Mouse (Mus musculus) cerebellum, adult 18-20 months (tissue): ENCODE measurements around the gene Sugt1.
A peak's percentile ranks its signal among the peaks of the same experiment; 100 is the strongest.

Experiments used
- DNase-seq, 2 experiments: peaks; one replicate each; pipeline ENCODE4 v3.0.0; 2021

The Sugt1 gene

DNA sequence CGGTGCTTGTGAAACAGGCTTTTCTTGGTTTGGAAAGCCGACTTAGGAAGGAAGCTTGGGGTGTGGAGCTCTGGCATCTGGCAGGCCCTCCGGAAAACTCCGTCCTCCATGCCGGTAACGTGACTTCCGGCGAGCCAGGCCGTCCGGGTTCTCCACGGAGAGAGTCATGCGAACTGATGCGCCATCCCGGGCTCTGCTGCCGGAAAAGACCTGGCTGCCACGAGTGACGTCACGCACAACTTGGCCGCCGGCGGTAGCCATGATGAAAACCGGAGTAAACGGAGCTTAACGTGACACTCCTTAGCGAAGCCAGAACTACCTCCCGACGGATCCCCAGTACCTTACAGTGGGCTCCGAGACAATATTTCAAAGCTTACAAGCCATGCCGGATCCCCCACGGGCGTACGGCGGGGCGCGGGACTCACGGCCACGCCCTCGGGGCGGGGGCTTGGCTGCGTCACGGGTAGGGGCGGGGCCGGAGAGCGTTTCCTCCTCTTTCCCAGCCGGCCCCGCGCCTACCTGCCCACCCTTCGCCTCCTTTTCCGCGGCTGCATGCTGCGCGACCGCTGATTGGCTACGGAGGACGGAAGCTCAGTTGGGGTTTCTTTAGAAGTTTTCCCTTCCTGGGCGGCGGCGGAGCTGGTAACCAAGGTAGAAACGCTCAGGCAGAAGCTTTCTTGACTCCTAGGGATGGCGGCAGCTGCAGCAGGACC, at the start of gene Sugt1:
Gene Sugt1, plus strand, starts transcription at position 553 of the 713 bp plus-strand sequence.
- DNase-seq = peak; percentile 97 to 98

DNA sequence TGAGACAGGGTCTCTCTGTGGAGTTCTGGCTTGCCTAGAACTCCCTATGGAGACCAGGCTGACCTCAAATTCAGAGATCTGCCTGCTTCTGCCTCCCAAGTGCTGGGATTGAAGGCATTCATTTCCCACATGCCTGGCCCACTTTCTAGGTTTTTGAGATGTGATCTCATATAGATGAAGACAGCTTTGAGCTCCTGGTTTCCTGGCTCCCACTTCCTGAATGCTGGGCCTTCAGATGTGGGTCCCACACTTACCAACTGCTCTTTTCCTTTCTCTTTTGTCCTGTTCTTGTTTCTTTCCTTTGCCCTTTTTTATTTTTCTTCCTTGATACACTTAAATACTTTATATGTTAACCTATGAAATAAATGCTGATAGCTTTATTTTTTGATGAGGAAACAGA, 49.6 kb upstream of the Sugt1 start:
- DNase-seq = no peak

DNA sequence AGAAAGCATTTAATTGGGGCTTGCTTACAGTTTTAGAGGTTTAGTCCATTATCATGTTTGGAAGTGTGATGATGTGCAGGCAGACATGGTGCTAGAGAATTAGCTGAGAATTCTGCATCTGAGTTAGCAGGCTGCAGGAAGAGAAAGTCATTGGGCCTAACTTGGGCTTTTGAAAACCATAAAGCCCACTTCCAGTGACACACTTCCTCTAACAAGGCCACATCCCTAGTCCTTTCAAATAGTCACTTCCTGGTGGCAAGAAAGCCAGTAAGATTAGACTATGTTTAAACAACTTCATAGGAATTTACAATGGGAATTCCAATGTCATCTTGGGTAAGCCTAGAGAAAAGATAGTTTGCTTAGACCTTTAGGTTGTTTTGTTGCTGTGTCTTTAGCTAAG, 45.9 kb upstream of the Sugt1 start:
- DNase-seq = no peak

DNA sequence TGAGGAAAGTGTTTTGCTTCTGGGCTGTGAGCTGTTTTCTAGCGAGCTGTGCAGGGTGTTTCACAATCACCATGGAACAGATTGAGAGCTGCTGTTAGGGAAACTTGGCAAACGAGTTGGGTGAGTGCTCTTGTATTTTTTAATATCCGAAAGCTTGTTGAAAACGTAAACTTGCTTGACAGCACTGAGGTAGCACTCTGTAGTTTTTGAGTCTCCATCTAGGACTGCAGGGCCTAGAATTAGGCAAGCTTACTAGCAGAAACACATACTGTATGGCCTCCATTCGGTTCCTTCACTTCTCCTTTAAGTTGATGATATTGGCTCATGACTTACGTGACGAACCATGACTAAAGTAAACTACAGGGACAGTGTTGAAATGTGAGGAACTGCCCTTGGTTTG, 38.1 kb upstream of the Sugt1 start:
- no peak for DNase-seq

DNA sequence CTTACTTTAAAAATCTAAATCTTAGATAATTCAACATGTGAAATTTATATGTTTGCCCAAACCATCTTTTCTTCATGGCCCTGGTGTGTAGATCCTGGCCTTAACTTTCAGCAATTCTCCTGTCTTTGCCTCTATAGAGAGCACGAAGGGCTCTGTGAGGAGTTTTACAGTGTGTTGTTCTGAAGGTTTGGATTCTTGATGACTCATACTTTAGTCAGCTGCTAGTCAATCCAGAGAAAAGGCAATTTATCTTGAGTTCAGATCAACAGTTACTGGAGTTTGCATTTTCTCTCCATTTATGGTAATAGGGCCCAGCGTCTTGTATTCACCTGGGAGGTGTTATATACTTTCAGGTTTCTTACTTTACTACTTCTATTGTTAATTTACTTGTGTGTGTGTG, 35.6 kb upstream of the Sugt1 start:
- DNase-seq = no peak

DNA sequence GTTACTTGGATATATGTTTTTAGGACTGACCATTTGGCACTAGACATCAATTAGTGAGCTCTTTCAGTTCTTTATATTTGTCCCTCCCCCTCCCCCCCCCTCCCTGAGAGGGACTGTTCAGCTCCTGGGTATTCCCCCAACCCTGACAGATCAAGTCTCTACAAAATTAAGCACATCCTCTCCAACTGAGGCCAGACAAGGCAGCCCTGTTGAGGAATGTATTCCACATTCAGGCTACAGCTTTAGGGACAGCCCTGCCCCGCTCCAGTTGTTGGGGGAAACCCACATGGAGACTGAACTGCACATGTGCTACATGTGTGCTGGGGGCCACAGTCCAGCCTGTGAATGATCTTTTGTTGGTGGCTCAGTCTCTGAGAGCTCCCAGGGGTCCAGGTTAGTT, 34.6 kb upstream of the Sugt1 start:
- no peak for DNase-seq

DNA sequence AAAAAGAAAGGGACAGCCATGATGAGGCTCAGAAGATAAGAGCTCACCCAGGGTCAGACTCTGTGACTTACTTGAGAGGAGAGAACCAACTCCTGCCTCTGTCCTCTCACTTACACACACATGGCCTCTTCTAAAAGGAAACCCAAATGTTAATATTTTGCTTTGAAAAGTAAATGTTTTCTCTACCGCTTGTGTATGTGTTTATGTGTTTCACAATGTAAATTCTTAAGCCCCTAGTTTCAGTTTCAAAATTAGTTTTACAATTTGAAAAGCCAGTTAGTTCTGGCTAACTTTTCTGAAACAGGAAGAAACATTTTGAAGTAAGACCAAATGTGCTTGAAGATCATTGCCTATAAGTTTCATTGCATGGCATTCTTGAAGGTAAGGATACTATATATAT, 29.7 kb upstream of the Sugt1 start:
- no peak for DNase-seq

DNA sequence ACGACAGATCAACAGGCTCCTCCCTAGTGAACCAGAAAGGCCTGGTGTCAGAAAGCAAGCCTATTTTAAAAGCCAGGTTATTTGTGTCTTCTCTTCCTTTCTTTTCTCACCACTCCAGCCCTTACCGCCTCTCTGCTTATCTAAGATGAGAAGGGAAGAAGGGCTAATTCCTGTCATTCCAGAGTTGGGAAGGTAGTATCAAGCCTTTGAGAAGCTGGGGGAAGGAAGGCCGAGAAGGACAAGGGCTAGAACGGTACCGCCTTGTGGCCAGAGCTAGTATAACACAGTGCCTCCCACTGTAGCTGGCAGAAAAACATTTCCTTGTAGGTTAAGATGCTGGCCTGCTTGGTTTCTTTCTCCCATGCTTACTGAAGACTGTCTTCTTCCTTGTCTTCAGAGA, 24.7 kb upstream of the Sugt1 start:
- DNase-seq = peak; percentile 22 to 44

DNA sequence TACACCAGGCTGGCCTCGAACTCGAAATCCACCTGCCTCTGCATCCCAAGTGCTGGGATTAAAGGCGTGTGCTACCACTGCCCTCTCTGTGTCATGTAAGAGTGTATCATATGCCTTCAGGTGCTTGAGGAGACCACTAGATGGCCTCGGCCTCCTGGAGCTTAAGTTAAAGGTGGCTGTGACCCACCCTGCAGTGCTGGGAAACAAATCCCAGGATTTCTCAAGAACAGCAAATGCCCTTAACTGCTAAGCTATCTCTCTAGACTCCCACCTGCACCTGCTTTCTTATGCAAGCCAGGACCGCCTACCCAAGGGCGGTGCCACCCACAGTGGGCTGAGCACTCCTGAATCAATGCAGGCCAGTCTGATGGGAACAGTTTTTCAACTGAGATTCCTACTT, 22.7 kb upstream of the Sugt1 start:
- DNase-seq = no peak

DNA sequence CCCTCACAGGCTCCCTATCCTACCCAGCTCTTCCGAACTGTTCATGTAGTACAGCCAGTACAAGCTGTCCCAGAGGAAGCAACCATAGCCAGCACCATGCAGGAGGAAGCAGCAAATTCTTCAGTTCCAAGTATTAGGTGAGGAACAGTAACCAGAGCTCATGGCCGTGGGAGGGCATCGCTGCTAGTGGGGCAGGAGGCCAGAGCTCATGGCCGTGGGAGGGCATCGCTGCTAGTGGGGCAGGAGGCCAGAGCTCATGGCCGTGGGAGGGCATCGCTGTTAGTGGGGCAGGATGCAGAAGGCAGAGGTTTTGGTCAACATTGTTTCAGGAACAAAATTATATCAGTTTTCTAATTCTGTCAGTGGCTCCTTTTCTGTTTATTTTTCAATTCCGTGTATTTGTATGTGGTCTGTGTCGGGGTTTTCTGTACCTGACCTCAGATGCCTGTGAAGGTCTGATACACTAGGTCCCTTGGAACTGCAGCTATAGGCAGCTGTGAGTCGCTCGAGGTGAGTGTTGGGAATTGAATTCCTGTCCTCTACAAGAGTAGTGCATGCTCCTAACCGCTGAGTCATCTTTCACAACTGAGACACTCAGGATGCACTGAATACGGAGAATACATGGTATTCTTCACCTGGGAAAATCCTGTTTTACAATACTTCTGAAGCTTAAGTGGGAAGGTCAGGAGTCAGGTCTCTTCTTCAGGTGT, 13.9 kb upstream of the Sugt1 start:
- DNase-seq = no peak

DNA sequence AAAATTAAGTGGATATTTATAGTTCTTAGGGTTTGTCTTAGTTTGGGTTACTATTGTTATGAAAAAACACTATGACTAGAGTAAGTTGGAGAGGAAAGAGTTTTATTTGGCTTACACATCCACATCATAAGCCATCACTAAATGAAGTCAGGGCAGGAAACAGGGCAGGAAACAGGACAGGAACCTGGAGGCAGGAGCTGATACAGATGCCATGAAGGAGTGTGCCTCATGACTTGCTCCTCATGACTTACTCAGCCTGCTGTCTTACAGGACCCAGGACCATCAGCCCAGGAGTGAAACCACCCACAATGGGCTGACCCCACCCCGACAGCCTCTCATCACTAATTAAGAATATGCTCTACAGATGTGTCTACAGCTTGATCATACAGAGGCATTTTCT, 13.1 kb upstream of the Sugt1 start:
- DNase-seq = no peak

DNA sequence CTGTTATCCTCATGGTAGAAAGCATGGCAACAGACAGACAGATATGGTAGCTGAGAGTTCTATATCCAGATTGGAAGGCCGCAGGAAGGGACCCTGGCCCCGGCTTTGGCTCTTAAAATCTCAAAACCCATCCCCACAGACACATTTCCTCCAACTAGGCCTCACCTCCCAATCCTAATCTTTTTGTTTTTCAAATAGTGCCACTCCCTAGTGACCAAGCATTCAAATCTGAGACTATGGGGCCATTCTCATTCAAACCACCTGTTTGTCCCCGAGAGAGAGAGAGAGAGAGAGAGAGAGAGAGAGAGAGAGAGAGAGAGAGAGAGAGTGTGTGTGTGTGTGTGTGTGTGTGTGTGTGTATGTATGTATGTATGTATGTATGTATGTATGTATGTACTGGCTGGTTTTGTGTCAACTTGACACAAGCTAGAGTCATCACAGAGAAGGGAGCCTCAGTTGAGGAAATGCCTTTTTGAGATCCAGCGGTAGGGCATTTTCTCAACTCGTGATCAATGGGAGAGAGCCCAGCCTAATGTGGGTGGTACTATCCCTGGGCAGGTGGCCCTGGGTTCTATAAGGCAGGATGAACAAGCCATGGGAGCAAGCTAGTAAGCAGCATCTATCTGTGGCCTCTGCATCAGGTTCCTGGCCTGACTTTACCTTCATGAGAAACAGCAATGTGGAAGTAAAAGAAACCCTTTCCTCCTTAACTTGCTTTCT, 3.8 kb upstream of the Sugt1 start:
- DNase-seq = no peak

DNA sequence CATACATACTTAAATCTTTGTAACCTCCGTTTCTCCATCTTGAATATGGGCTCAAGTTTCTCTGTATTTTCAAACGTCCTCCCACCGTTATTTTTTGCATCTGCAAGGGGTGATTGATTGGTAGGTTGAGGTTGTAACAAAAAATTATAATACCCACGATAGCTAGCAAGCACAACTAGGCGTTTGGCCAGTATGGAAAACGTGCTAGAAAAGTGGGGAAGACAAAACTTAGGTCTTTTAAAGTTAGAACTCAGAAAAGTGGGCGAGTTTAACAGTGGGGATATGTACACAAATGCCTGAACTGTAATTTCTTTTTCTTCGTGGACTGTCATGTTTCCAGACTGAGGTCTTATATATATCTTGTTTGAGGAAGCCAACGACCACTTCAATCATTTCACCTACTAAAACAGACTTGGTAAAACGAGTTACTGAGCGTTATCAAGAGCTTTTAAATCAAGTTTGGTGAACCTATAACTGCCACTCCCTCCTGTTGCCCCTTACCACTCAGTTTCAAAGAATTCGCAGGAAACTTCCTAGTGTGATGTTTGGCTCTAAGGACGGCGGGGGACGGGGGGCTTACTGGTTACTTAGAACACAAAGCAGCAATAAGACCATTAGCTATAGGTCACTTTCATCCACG, 872 bp upstream of the Sugt1 start:
- DNase-seq = peak in 1 of 2 experiments; percentile 13

DNA sequence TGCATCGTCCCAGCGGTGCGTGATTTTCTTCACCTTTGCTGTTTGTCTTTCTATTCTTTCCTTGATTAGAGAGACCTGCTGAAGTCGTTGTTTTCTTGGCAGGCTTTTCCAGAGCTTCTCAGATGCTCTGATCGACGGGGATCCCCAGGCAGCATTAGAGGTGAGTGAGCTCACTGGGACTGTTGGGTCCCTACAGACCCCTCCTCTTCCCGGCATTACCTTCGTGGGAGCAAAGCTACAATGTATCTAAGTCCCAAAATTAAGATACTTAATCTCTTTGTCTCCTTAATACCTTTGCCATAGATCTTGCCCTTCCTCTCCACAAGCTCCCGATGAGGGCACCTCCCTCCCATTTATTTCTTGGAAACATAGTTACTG, 350 bp downstream of the Sugt1 start:
- no peak for DNase-seq

DNA sequence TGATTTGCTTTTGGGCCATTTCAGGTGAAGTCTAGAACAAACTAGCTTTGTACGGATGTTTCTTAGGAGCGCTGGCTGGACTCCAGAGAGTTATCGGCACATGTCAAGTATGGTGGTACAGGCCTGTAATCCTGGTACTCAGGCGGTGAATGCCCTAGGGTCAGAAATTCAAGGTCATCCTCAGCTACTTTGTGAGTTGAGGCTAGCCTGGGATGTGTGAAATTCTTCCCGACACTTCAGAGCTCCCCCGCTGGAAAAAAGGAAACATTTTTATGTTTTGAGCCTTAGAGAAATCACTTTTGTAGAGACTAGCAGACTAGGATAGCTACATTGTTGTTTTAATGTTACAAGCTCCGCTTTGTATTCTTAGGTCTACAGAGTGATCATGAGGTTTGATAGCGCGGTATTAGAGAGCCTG, 1.1 kb downstream of the Sugt1 start:
- peak; percentile 21 to 38 for DNase-seq

DNA sequence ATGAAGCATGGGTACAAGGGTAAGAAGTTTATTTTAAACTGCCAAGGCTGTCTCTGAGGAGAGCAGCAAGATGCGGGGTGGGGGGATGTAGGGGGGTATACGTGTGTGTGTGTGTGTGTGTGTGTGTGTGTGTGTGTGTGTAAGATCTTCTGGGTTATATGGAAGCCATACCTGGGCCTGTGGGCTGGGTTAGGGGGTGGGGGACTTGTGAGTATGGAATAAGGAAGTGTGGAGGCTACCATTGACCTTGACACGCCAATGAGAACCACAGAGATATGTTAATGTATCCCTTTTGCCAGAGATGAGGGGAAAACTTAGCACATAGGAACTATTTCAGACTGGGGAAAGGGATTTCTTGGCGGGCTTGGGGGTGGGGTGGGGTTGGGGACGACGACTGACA, 1.9 kb downstream of the Sugt1 start:
- no peak for DNase-seq

DNA sequence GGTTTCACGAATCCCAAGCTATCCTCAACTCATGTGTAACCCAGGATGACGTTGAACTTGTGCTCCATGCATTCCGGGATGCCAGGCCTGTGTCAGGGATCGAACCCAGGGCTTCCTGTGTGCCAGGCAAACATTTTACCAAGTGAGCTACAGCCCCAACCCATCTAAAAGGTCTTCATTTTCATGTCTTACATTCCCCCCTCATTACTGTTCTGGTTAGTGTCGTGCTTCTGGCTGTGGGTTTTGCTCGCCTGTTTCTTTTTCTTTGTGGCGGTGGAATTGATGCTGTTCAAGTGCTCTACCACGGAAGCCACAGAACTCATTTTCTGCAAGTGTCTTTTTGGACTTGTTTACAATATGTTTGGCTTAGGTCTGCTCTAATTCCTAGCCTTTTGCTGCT, 3.4 kb downstream of the Sugt1 start:
- no peak for DNase-seq

DNA sequence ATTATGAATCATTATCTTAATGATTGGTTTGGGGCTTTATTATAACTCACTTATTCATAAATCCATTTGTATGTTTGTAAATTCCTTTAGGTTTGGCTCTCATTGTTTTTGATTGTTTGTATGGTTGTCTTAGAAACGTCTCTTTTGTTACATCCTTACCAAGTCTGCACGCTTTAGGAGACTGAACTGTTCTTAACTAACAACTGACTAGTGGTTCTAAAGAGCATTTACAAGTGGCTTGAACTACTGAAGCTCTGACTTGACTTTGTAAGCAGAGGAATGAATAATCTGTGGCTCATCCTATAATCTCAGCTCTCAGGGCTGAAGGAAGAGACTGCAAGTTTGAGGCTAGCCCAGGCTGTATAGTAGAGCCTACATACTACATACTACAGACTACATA, 4.1 kb downstream of the Sugt1 start:
- no peak for DNase-seq

DNA sequence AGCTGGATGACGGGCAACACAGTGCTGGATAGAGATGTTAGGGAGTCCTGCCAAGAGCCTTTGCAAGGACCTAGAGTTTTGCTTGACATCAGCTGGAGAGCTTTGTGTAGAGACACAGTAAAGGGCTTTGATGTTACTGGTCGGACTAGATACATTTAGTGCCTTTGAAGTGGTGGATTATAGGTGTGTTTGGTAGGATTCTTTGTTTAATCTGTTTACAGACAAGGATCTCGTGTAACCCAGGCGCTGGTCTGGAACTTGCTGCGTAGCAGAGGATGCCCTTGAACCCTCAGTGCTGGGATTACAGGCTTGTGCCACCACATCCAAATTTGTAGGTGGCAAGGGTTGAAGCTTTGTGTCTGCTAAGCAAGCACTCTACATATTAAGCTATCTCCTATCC, 6.6 kb downstream of the Sugt1 start:
- DNase-seq = no peak

DNA sequence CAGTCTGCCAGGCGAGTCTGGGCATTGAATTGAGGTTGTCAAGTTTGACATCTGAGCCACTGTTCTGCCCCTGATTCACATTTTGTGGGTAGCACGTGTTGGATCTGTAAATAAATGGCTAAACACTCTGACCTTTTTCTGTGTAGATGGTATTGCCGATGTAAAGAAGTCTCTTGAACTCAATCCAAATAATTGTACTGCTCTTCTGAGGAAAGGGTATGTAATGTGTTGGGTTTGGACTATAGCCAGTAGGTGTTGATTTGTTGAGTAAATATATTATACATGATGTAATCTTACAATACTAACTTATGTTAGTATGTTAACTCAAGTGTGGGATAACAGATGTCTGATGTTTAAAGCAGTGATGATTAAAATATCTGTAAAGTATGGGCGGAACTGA, 9.1 kb downstream of the Sugt1 start:
- no peak for DNase-seq

DNA sequence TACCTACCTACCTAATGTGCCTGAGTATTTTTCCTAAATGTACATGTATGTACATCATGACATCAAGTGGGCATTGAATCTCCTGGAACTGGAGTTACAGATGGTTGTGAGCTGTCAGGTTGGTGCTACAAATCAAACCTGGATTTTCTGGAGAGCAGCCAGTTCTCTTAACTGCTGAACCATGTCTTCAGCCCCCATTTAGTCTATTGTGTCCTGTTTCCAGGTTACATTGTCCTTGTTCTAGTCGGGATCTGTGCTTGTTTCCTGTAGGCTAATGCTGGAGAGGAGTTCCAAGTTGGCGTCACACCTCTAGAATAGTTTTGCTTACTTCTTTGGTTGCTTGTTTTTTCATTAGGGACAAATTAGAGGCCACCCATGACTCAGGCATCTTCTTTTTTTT, 18.4 kb downstream of the Sugt1 start:
- DNase-seq = no peak

DNA sequence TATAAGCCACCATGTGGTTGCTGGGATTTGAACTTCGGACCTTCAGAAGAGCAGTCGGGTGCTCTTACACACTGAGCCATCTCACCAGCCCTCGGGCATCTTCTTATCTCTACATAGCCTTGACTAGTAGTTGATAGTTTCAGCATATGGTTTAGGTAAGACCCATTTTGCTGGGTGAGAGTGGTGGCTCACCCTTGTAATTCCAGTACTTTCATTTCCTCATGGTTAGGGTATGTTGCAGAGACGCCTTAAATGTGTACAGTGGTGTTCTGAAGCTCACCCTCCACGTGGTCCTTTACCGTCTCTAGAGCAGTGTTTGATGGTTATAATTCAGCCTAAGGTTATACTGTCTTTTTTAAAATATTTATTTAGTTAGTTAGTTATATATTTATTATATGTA, 18.9 kb downstream of the Sugt1 start:
- DNase-seq = no peak

DNA sequence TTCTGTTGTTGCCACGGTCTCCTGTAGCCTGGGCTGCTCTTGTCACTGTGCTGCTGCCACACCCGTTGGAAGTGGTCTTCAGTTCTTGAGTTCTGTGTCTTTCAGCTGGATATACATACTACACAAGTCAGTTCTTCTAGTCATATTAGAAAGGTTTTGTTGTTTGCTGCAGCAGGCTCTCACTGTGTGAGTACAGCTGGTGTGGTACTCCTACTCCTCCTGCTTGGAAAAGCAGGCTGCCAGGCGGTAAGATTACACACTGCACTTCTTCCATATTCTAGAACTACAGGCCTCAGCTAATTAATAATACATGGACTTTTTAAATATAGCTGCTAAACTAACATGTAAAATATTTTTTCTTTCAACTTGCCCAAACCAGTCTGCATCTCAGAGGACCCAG, 19.4 kb downstream of the Sugt1 start:
- no peak for DNase-seq

DNA sequence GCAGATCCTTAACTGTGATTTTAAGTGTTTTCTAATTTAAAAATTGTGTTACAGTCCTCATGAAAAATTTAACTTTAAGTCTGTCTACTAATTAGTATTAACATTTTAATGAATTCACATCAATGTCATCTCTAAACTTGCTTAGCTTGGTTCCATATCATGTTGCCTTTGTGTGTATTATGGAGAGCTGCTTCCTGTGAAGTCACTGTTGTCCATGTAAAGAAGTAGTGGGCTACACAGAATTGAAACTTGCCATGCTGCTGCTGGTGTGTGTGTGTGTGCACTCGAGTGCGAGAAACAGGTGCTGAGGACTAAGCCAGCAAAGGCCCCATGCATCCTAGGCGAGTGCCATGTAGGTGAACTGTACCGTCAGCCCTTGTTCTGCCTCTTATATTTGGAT, 19.9 kb downstream of the Sugt1 start:
- no peak for DNase-seq
